Mouse (Mus musculus): ENCODE data around the gene Bckdha. TPM values are rescaled to one million over a fixed set of nuclear protein-coding genes. Genes with fewer than 3 reads are reported as not detected.

Bckdha gene
- polyA plus RNA-seq, 1 experiment from 2014 or later, result 64.6 TPM

- no peaks in the 10 kb centered on the region for H3K9me3 ChIP-seq (ENCODE audit: control insufficient read depth, low read length)
- H3K4me2 ChIP-seq (ENCODE audit: low read depth, low read length), result no peak overlapping the region
- H3K27ac ChIP-seq (ENCODE audit: low read length), result no peak overlapping the region
- H3K27me3 ChIP-seq (ENCODE audit: control insufficient read depth, insufficient read depth, low read depth, low read length), result no peaks in the 10 kb centered on the region
- ATAC-seq (ENCODE audit: low read depth), result no peak
- H3K9ac ChIP-seq (ENCODE audit: low read length), result no peak overlapping the region
- WGBS, result 90% methylated on average over 11 of the region's 11 CpGs
- no peaks in the 10 kb centered on the region for H3K36me3 ChIP-seq (ENCODE audit: control insufficient read depth, insufficient read depth, low read length)
- H3K4me1 ChIP-seq (replicated peaks; ENCODE audit: control insufficient read depth, insufficient read depth, low read length), result peaks cover 21% of the 10 kb centered on the region
- H3K4me3 ChIP-seq (ENCODE audit: low read length), result no peak overlapping the region
These were observed 34.9 kb downstream of the Bckdha start for GRCm38 (mm10) chr7:25623857-25624370.

- ATAC-seq (ENCODE audit: low read depth), result no peak
- 85% methylated on average over 11 of the region's 11 CpGs for WGBS
These were observed 38.0 kb downstream of the Bckdha start for GRCm38 (mm10) chr7:25620751-25621150.

DNA sequence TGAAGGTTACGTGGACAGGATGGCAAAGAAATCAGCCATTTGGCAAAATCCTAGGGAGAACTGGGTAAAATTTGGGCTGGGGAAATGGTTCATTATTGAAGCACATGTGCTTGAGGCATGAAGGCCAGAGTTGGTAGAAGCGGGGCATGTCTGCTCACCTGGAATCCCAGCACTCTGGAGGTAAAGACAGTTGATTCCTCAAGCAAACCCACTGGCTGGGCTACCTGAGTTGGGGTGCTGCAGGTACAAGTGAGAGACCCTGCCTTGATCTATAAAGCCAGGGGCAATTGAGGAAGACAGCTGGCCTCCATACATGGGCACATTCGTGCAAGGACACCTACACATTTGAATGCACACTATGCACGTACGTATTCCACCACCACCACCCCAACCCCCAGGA lies 38.7 kb downstream of the Bckdha start:
- Histone ChIP-seq H3K9ac (ENCODE audit: low read length) (no peak overlapping the region), H3K9me3 (ENCODE audit: control insufficient read depth, low read length) (no peaks in the 10 kb centered on the region), H3K4me3 (ENCODE audit: low read length) (peak overlapping the region; percentile 69), H3K4me1 (replicated peaks; ENCODE audit: control insufficient read depth, insufficient read depth, low read length) (no peaks in the 10 kb centered on the region; the same call in 1 of the 2 replicates), H3K36me3 (ENCODE audit: control insufficient read depth, insufficient read depth, low read length) (no peaks in the 10 kb centered on the region), H3K27me3 (ENCODE audit: control insufficient read depth, insufficient read depth, low read depth, low read length) (no peaks in the 10 kb centered on the region), H3K27ac (ENCODE audit: low read length) (no peak overlapping the region), H3K4me2 (ENCODE audit: low read depth, low read length) (peak overlapping the region; percentile 70)
- no peak for ATAC-seq (ENCODE audit: low read depth)
- 87% methylated on average over 5 of the region's 5 CpGs for WGBS

More at GRCm38 (mm10) chr7:25620751-25621150, 38.0 kb downstream of the Bckdha start:
- Histone ChIP-seq H3K27ac (ENCODE audit: low read length) (no peak overlapping the region), H3K4me2 (ENCODE audit: low read depth, low read length) (no peak overlapping the region), H3K4me1 (replicated peaks; ENCODE audit: control insufficient read depth, insufficient read depth, low read length) (no peaks in the 10 kb centered on the region; the same call in 1 of the 2 replicates), H3K9ac (ENCODE audit: low read length) (no peak overlapping the region), H3K27me3 (ENCODE audit: control insufficient read depth, insufficient read depth, low read depth, low read length) (no peaks in the 10 kb centered on the region), H3K4me3 (ENCODE audit: low read length) (no peak overlapping the region), H3K36me3 (ENCODE audit: control insufficient read depth, insufficient read depth, low read length) (no peaks in the 10 kb centered on the region), H3K9me3 (ENCODE audit: control insufficient read depth, low read length) (no peaks in the 10 kb centered on the region)

- Histone ChIP-seq H3K27ac (ENCODE audit: low read length) (0 out of 2 replicates have a peak overlapping the region, but pooled peaks have one; percentile 12), H3K4me2 (ENCODE audit: low read depth, low read length) (peak overlapping the region; percentile 70), H3K9me3 (ENCODE audit: control insufficient read depth, low read length) (no peaks in the 10 kb centered on the region), H3K27me3 (ENCODE audit: control insufficient read depth, insufficient read depth, low read depth, low read length) (no peaks in the 10 kb centered on the region), H3K4me3 (ENCODE audit: low read length) (peak overlapping the region; percentile 69), H3K36me3 (ENCODE audit: control insufficient read depth, insufficient read depth, low read length) (no peaks in the 10 kb centered on the region), H3K9ac (ENCODE audit: low read length) (peak overlapping the region; percentile 70), H3K4me1 (replicated peaks; ENCODE audit: control insufficient read depth, insufficient read depth, low read length) (no peaks in the 10 kb centered on the region; the same call in 1 of the 2 replicates)
- 13% methylated on average over 5 of the region's 5 CpGs for WGBS
- ATAC-seq (ENCODE audit: low read depth), result no peak
These were observed 39.1 kb downstream of the Bckdha start for GRCm38 (mm10) chr7:25619722-25619991.

DNA sequence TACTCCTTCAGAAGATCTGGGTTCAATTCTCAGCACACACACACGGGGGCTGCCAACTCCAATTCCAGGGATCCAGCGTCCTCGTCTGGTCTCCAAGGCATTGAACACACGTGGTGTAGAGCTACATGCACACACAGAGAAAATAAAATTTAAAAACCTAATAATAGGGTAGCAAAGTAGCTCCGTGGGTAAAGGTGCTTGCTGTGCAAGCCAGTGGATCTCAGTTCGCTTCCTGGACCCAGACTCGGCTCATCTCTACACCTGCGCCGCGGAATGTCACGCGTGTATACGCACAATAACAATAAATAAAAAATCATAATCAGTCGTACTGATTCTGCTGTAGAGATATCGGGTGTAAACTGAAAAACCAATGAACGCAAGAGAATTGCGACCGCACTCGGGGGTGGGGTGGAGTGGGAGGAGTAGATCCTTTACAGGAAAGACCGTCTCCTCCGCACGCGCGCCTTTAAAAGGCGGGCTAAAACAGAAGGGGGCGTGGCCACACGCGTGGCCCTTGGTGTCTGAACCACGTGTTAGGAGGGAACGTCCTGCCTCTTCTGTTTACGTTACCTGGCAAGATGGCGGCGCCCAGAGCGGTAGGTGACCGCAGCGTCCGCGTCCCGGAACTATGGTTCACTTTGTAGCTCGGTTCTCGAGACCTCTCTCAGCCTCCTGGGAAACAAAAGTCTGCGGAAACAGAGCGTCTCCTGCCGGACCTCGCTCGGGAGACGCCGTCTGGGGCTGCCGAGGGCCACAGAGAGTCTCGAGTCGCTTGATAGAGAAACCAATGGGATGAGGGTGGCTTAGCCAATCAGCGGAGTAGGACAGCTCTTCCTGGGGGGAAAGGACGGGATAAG lies 39.7 kb downstream of the Bckdha start, which contains the start of gene Dmac2:
TSS of gene Dmac2 (plus strand) at position 550 of the 857 bp plus-strand sequence.
- no peaks in the 10 kb centered on the region for H3K9me3 ChIP-seq (ENCODE audit: control insufficient read depth, low read length)
- peak within 1 kb of the TSS; percentile 69 for H3K4me3 ChIP-seq (ENCODE audit: low read length)
- H3K36me3 ChIP-seq (ENCODE audit: control insufficient read depth, insufficient read depth, low read length), result no peaks in the 10 kb centered on the region
- H3K4me2 ChIP-seq (ENCODE audit: low read depth, low read length), result peak within 1 kb of the TSS; percentile 70
- WGBS, result 1% methylated on average over 53 of the region's 53 CpGs
- H3K27me3 ChIP-seq (ENCODE audit: control insufficient read depth, insufficient read depth, low read depth, low read length), result no peaks in the 10 kb centered on the region
- peak within 1 kb of the TSS; percentile 70 for H3K9ac ChIP-seq (ENCODE audit: low read length)
- H3K4me1 ChIP-seq (replicated peaks; ENCODE audit: control insufficient read depth, insufficient read depth, low read length), result no peaks in the 10 kb centered on the region; the same call in 1 of the 2 replicates
- H3K27ac ChIP-seq (ENCODE audit: low read length), result 0 out of 2 replicates have a peak within 1 kb of the TSS, but pooled peaks have one; percentile 12
- peak; percentile 94 for ATAC-seq (ENCODE audit: low read depth)

DNA sequence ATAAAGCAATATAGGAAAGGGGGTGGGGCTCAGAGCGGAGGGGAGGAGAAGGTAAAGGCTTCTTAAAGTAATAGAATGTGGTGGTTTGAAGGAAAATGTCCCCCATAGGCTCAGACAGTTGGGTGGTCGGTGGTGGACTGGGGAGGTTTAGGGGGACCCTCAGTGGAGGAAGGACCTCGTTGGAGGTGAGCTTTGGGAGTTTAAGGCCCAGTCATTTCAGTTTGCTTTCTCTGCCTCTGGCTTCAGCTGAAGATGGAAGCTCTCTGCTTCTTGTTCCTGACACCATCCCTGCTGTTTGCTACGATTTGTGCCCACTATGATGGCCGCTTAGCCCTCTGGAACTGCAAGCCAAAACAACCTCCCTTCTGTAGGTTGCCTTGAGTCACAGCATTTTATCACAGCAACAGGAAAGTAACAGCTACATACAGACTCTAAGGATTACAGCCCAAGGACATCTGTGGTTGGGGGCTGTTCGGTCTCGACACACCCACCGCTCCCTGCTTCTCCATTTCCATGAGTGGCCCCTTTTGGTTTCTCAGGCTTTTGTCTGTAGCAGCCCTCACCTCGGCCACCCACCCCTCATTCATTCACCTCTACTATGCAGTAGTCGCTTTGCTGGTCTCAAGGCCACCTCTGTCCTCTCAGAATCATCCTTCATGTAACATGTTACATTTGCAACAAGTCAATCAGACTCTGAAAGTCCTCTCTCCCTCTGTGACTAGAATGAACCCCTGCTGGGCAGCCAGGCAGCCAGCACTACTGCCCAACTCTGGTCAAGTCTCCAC lies 41.2 kb downstream of the Bckdha start:
- Histone ChIP-seq H3K27ac (ENCODE audit: low read length) (no peak overlapping the region), H3K9ac (ENCODE audit: low read length) (no peak overlapping the region), H3K27me3 (ENCODE audit: control insufficient read depth, insufficient read depth, low read depth, low read length) (no peaks in the 10 kb centered on the region), H3K4me3 (ENCODE audit: low read length) (no peak overlapping the region), H3K4me1 (replicated peaks; ENCODE audit: control insufficient read depth, insufficient read depth, low read length) (no peaks in the 10 kb centered on the region; the same call in 1 of the 2 replicates), H3K4me2 (ENCODE audit: low read depth, low read length) (no peak overlapping the region), H3K36me3 (ENCODE audit: control insufficient read depth, insufficient read depth, low read length) (no peaks in the 10 kb centered on the region), H3K9me3 (ENCODE audit: control insufficient read depth, low read length) (no peaks in the 10 kb centered on the region)
- no peak for ATAC-seq (ENCODE audit: low read depth)
- 82% methylated on average over 10 of the region's 10 CpGs for WGBS

- ATAC-seq (ENCODE audit: low read depth), result no peak
- Histone ChIP-seq H3K4me1 (replicated peaks; ENCODE audit: control insufficient read depth, insufficient read depth, low read length) (no peaks in the 10 kb centered on the region; the same call in 1 of the 2 replicates), H3K9ac (ENCODE audit: low read length) (no peak within 1 kb of the TSS), H3K9me3 (ENCODE audit: control insufficient read depth, low read length) (no peaks in the 10 kb centered on the region), H3K27ac (ENCODE audit: low read length) (no peak within 1 kb of the TSS), H3K4me2 (ENCODE audit: low read depth, low read length) (no peak within 1 kb of the TSS), H3K27me3 (ENCODE audit: control insufficient read depth, insufficient read depth, low read depth, low read length) (no peaks in the 10 kb centered on the region; the same call in 1 of the 2 replicates), H3K4me3 (ENCODE audit: low read length) (no peak within 1 kb of the TSS), H3K36me3 (ENCODE audit: control insufficient read depth, insufficient read depth, low read length) (no peaks in the 10 kb centered on the region)
- WGBS, result 72% methylated on average over 5 of the region's 5 CpGs
These were observed 43.1 kb downstream of the Bckdha start, which contains the start of gene Erich4 for GRCm38 (mm10) chr7:25615706-25616011. Erich4 (minus strand) TSS chr7:25615892.

- Histone ChIP-seq H3K27ac (ENCODE audit: low read length) (no peak overlapping the region), H3K4me1 (replicated peaks; ENCODE audit: control insufficient read depth, insufficient read depth, low read length) (no peaks in the 10 kb centered on the region; the same call in 1 of the 2 replicates), H3K27me3 (ENCODE audit: control insufficient read depth, insufficient read depth, low read depth, low read length) (no peaks in the 10 kb centered on the region; the same call in 1 of the 2 replicates), H3K9me3 (ENCODE audit: control insufficient read depth, low read length) (no peaks in the 10 kb centered on the region), H3K36me3 (ENCODE audit: control insufficient read depth, insufficient read depth, low read length) (no peaks in the 10 kb centered on the region), H3K4me3 (ENCODE audit: low read length) (no peak overlapping the region), H3K4me2 (ENCODE audit: low read depth, low read length) (no peak overlapping the region), H3K9ac (ENCODE audit: low read length) (no peak overlapping the region)
- ATAC-seq (ENCODE audit: low read depth), result no peak
- 68% methylated on average over 21 of the region's 21 CpGs for WGBS
These were observed 43.7 kb downstream of the Bckdha start for GRCm38 (mm10) chr7:25614831-25615705.
